Mouse (Mus musculus): ENCODE data around the gene Papss2. TPM values are rescaled to one million over a fixed set of nuclear protein-coding genes. Genes with fewer than 3 reads are reported as not detected.
A peak's percentile ranks its signal among the peaks of the same experiment; 100 is the strongest.

The Papss2 gene
- total and polyA plus RNA-seq, 2 experiments from 2014 or later: 2.7 to 7.1 TPM

DNA sequence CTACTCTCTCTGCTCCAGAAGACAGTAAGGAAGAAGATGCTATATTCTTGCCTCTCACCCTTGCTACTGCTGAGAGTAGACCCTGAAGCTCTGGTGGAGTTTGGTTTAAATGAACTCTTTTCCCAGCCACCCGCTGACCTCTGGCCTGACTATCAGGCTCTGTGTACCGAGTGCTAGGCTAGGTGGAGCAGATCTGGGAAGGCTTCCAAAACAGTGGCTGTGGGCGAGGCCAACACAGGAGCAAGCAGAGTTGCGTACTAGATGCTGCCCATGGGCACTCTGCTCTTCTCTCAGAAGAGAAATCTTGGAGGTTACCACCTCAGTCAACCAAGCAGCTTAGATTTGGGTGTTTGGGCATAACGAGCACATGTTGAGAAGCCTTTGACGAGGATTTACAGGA is 22.3 kb upstream of the Papss2 start:
- H3K27me3 ChIP-seq (ENCODE audit: insufficient read depth, low read length): no peaks in the 10 kb centered on the region
- no peaks in the 10 kb centered on the region for H3K4me1 ChIP-seq (ENCODE audit: insufficient read depth, low read length)
- H3K36me3 ChIP-seq (ENCODE audit: insufficient read depth, low read length): no peaks in the 10 kb centered on the region
- H3K4me3 ChIP-seq (ENCODE audit: low read length): no peak overlapping the region
- ATAC-seq (no peak), DNase-seq (ENCODE audit: low spot score) (no peak)
- no peak overlapping the region for H3K9ac ChIP-seq (replicated peaks; ENCODE audit: low read length)
- no peak overlapping the region for H3K27ac ChIP-seq
- 88% methylated on average over 6 of the region's 6 CpGs for whole genome bisulfite sequencing
- TF ChIP-seq CTCF (IDR thresholded peaks at IDR 0.05; ENCODE audit: low read depth): no peak
- H3K9me3 ChIP-seq (ENCODE audit: low read length): no peaks in the 10 kb centered on the region
- no peak overlapping the region for H3K4me2 ChIP-seq (ENCODE audit: low read depth, low read length)

- ATAC-seq (no peak), DNase-seq (ENCODE audit: low spot score) (no peak)
- Histone ChIP-seq H3K4me1 (ENCODE audit: insufficient read depth, low read length) (no peaks in the 10 kb centered on the region), H3K4me2 (ENCODE audit: low read depth, low read length) (no peak overlapping the region), H3K9ac (replicated peaks; ENCODE audit: low read length) (no peak overlapping the region), H3K36me3 (ENCODE audit: insufficient read depth, low read length) (no peaks in the 10 kb centered on the region), H3K9me3 (ENCODE audit: low read length) (no peaks in the 10 kb centered on the region), H3K27ac (no peak overlapping the region), H3K4me3 (ENCODE audit: low read length) (no peak overlapping the region), H3K27me3 (ENCODE audit: insufficient read depth, low read length) (no peaks in the 10 kb centered on the region)
- TF ChIP-seq CTCF (IDR thresholded peaks at IDR 0.05; ENCODE audit: low read depth): no peak
- 85% methylated on average over 3 of the region's 3 CpGs for whole genome bisulfite sequencing
Measured at GRCm38 (mm10) chr19:32574846-32575245, 20.7 kb upstream of the Papss2 start.

DNA sequence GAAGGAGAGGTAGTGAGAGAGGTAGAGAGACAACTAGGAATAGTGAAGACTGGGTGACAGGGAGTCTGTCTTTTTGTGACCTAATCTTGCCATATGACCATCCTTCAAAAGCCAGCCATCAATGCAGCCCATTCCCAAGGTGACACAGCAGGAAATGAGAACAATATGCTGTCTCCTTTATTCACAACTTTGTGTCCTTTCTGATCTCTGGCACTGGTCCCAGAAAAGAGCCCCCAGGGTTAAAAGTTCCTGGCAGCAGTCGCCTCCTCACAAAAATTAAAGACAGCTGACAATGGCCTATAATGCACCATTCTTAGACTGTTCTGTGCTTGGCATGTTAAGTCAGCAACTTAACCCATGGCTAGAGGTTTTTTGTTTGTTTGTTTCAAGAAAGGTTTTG is 17.8 kb upstream of the Papss2 start:
- H3K27me3 ChIP-seq (ENCODE audit: insufficient read depth, low read length): no peaks in the 10 kb centered on the region
- H3K9me3 ChIP-seq (ENCODE audit: low read length): no peaks in the 10 kb centered on the region
- H3K4me3 ChIP-seq (ENCODE audit: low read length): no peak overlapping the region
- no peaks in the 10 kb centered on the region for H3K36me3 ChIP-seq (ENCODE audit: insufficient read depth, low read length)
- H3K4me1 ChIP-seq (ENCODE audit: insufficient read depth, low read length): no peaks in the 10 kb centered on the region
- H3K9ac ChIP-seq (replicated peaks; ENCODE audit: low read length): no peak overlapping the region
- TF ChIP-seq CTCF (IDR thresholded peaks at IDR 0.05; ENCODE audit: low read depth): no peak
- H3K27ac ChIP-seq: no peak overlapping the region
- no peak overlapping the region for H3K4me2 ChIP-seq (ENCODE audit: low read depth, low read length)
- ATAC-seq (peak; percentile 51; the same call in 1 of the 2 replicates), DNase-seq (ENCODE audit: low spot score) (peak; percentile 52)
- 4% methylated on average over 1 of the region's 1 CpGs for WGBS

DNA sequence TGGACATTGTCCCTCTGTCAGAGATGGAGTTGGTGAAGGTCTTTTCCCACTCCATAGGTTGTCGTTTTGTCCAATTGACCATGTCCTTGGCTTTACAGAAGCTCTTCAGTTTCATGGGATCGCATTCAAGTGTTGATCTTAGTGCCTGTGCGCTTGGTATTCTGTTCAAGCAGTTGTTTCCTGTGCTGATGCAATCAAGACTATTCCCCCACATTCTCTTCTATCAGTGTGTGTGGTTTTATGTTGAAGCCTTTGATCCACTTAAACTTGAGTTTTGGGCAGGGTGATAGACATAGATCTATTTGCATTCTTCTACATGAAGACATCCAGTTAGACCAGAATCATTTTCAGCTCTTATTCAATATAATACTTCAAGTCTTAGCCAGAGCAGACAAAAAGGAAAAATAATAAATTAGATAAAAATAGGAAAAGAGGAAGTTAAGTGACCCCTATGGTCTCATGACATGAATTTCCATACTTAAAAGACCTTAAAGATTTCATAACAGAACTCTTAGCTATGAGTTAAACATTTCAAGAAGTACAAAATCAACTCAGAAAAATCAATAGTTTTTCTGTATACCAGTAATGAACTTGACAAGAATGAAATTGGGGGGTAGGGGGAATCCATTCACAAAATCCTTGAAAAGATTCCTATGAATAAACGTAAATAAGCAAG is 12.4 kb upstream of the Papss2 start:
- WGBS: 93% methylated on average over 4 of the region's 4 CpGs

DNA sequence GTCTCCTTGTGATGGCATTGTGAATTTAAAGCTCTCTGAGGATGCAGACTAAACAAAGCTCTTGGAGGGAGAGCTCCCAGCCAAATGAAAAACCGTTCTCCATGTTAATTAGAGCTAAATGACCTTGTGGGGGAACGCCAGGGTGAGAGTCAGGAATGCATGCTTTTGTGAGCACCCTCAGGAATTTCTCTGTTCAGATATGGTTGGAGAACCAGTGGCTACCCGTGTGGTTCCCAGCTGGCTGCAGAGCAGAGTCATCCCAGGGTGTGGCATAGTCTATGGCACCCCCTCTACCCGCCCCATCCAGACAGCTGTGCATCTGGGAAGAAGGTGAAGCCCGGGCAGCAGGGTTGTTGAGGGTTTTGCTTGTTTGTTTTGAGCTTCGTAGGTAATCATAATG is 7.9 kb upstream of the Papss2 start:
- no peaks in the 10 kb centered on the region for H3K4me1 ChIP-seq (ENCODE audit: insufficient read depth, low read length)
- H3K9me3 ChIP-seq (ENCODE audit: low read length): no peaks in the 10 kb centered on the region
- H3K4me2 ChIP-seq (ENCODE audit: low read depth, low read length): no peak overlapping the region
- H3K9ac ChIP-seq (replicated peaks; ENCODE audit: low read length): no peak overlapping the region
- no peak overlapping the region for H3K4me3 ChIP-seq (ENCODE audit: low read length)
- no peaks in the 10 kb centered on the region for H3K36me3 ChIP-seq (ENCODE audit: insufficient read depth, low read length)
- TF ChIP-seq CTCF (IDR thresholded peaks at IDR 0.05; ENCODE audit: low read depth): no peak
- WGBS: 53% methylated on average over 6 of the region's 6 CpGs
- DNase-seq (ENCODE audit: low spot score): no peak
- H3K27ac ChIP-seq: no peak overlapping the region
- H3K27me3 ChIP-seq (ENCODE audit: insufficient read depth, low read length): no peaks in the 10 kb centered on the region
- ATAC-seq: no peak

More for the DNA sequence above, 12.4 kb upstream of the Papss2 start:
- ATAC-seq: no peak
- DNase-seq (ENCODE audit: low spot score): no peak
- TF ChIP-seq CTCF (IDR thresholded peaks at IDR 0.05; ENCODE audit: low read depth): no peak
- Histone ChIP-seq H3K27ac (no peak overlapping the region), H3K4me2 (ENCODE audit: low read depth, low read length) (no peak overlapping the region), H3K4me1 (ENCODE audit: insufficient read depth, low read length) (no peaks in the 10 kb centered on the region), H3K4me3 (ENCODE audit: low read length) (no peak overlapping the region), H3K36me3 (ENCODE audit: insufficient read depth, low read length) (no peaks in the 10 kb centered on the region), H3K27me3 (ENCODE audit: insufficient read depth, low read length) (no peaks in the 10 kb centered on the region), H3K9me3 (ENCODE audit: low read length) (no peaks in the 10 kb centered on the region), H3K9ac (replicated peaks; ENCODE audit: low read length) (no peak overlapping the region)

- no peaks in the 10 kb centered on the region for H3K9me3 ChIP-seq (ENCODE audit: low read length)
- no peak overlapping the region for H3K9ac ChIP-seq (replicated peaks; ENCODE audit: low read length)
- WGBS: 88% methylated on average over 7 of the region's 7 CpGs
- H3K4me2 ChIP-seq (ENCODE audit: low read depth, low read length): no peak overlapping the region
- ATAC-seq (no peak), DNase-seq (ENCODE audit: low spot score) (no peak)
- no peak for TF ChIP-seq CTCF (IDR thresholded peaks at IDR 0.05; ENCODE audit: low read depth)
- H3K4me1 ChIP-seq (ENCODE audit: insufficient read depth, low read length): 0 out of 2 replicates have a peak, but pooled peaks cover 3% of the 10 kb centered on the region
- no peaks in the 10 kb centered on the region for H3K27me3 ChIP-seq (ENCODE audit: insufficient read depth, low read length)
- H3K36me3 ChIP-seq (ENCODE audit: insufficient read depth, low read length): no peaks in the 10 kb centered on the region
- no peak overlapping the region for H3K27ac ChIP-seq
- H3K4me3 ChIP-seq (ENCODE audit: low read length): no peak overlapping the region
Measured at GRCm38 (mm10) chr19:32592749-32593148, 2.8 kb upstream of the Papss2 start.

DNA sequence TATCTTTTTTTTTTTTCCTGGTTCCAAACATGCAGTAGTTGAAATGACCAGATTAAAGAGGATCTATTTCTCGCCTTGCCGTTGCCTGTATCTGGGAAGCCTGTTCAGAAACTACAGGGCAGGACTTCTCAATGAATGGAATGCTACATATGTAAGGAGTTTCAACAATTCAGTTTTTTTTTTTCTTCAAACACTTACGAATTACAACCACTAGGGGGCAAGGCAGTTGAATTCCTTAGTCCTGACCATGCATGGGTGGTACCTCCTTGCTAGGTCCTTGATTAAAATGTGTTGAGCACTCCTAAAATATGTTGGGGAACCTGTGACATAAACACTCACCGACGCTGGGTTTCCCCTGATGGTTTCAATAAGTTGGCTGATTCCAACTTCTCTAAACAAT is 1.7 kb upstream of the Papss2 start:
- Histone ChIP-seq H3K36me3 (ENCODE audit: insufficient read depth, low read length) (no peaks in the 10 kb centered on the region), H3K9ac (replicated peaks; ENCODE audit: low read length) (no peak overlapping the region), H3K27me3 (ENCODE audit: insufficient read depth, low read length) (no peaks in the 10 kb centered on the region), H3K27ac (no peak overlapping the region), H3K9me3 (ENCODE audit: low read length) (no peaks in the 10 kb centered on the region), H3K4me3 (ENCODE audit: low read length) (no peak overlapping the region), H3K4me1 (ENCODE audit: insufficient read depth, low read length) (0 out of 2 replicates have a peak, but pooled peaks cover 3% of the 10 kb centered on the region), H3K4me2 (ENCODE audit: low read depth, low read length) (no peak overlapping the region)
- 83% methylated on average over 5 of the region's 5 CpGs for WGBS
- DNase-seq (ENCODE audit: low spot score): no peak
- TF ChIP-seq CTCF (IDR thresholded peaks at IDR 0.05; ENCODE audit: low read depth): peak; percentile 32
- ATAC-seq: no peak

Data from hindbrain, postnatal 0 days (tissue).